ENCODE assay signal across 27 mouse cellular contexts in the genomic region with DNA sequence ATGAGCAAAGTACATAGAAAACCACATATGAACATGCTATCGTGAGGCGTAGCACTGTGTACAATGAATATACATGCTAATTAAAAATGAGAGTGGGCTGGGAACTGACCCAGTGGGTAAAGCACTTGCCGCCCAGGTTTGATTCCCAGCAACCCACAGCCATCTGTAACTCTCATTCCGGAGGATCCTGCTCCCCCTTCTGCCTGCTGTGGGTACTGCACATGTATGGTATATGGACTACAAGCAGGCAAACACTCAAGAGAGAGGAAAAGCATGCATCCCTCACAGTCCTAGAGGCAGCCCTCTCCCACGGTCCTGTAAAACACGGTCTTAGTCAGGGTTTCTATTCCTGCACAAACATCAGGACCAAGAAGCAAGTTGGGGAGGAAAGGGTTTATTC.
DNase-seq lines count a peak whose midpoint lies in the region; ATAC-seq and TF ChIP-seq lines count a peak whose summit lies in the region.
"Had no signal": no experiment of that assay in that cellular context is flagged by ENCODE, and none has a peak within 500 bp of the region (broad histone marks: within the 10 kb centered on the region; RNA-seq: fewer than 3 reads in every experiment).

No protein-coding gene starts in this region.

- DNase-seq in layer of hippocampus, adult 2 months (ENCODE audit: low spot score in 2 of 2): no peak
- no peak for DNase-seq in layer of hippocampus, postnatal 14 days (ENCODE audit: low spot score in 2 of 2)
- DNase-seq in lung, postnatal 0 days (ENCODE audit: low spot score): no peak
- no peak for DNase-seq in lung, postnatal 14 days
- peak; percentile 51 for DNase-seq in ES-E14 (ENCODE audit: low read depth, low spot score)
- DNase-seq in brain, embryonic 14.5 days (ENCODE audit: low read depth): no peak
- DNase-seq in gastrocnemius, adult 8-10 months (ENCODE audit: low spot score in 2 of 2): no peak
- DNase-seq: adrenal gland, adult 2 months; B cell, adult 2 months; cerebellum, adult 18-20 months; cerebellum, postnatal 14 days; gastrocnemius, postnatal 10 days; kidney, adult 9 months; kidney, postnatal 14 days; layer of hippocampus, postnatal 36 days; lung, adult 18-20 months; lung, postnatal 4 days; right cerebral cortex, adult 18-20 months; right cerebral cortex, postnatal 4 days; thymus, adult 18-20 months; thymus, postnatal 36 days had no signal

- H3K36me3 ChIP-seq in lung, postnatal 0 days (ENCODE audit: insufficient read depth, low read length): no peaks in the 10 kb centered on the region
- no peaks in the 10 kb centered on the region for H3K36me3 ChIP-seq in ES-E14 (ENCODE audit: control insufficient read depth, insufficient read depth, low read length, poor library complexity, severe bottlenecking)
- H3K36me3 ChIP-seq: embryonic facial prominence, embryonic 12.5 days; hindbrain, embryonic 15.5 days; limb, embryonic 13.5 days; midbrain, embryonic 12.5 days; neural tube, embryonic 15.5 days had no signal

- H3K4me1 ChIP-seq in lung, postnatal 0 days (ENCODE audit: insufficient read depth, low read depth, low read length): no peaks in the 10 kb centered on the region
- peaks cover 0 to 3% of the 10 kb centered on the region in 2 experiments; a peak in 1 of 4 replicates for H3K4me1 ChIP-seq in ES-E14 (ENCODE audit: control insufficient read depth in 2 of 2, insufficient read depth in 2 of 2, low read length in 2 of 2, poor library complexity in 1 of 2)
- H3K4me1 ChIP-seq: hindbrain, embryonic 15.5 days had no signal

- no peaks in the 10 kb centered on the region; the same call in 1 of the 2 replicates for H3K9me3 ChIP-seq in lung, postnatal 0 days (ENCODE audit: low read length)
- no peaks in the 10 kb centered on the region for H3K9me3 ChIP-seq in ES-E14 (ENCODE audit: control insufficient read depth, insufficient read depth, low read depth, low read length)
- H3K9me3 ChIP-seq: embryonic facial prominence, embryonic 12.5 days; hindbrain, embryonic 15.5 days; midbrain, embryonic 12.5 days had no signal

- no peak for TF ChIP-seq POLR2A in brain, embryonic 14.5 days (IDR thresholded peaks at IDR 0.05; ENCODE audit: borderline replicate concordance, extremely low read depth, insufficient read depth, insufficient read length, poor library complexity, severe bottlenecking)

- no peak overlapping the region for H3K9ac ChIP-seq in lung, postnatal 0 days (replicated peaks; ENCODE audit: low read depth)
- H3K9ac ChIP-seq in ES-E14 (ENCODE audit: insufficient read depth, low read depth, low read length, poor library complexity, severe bottlenecking): no peak overlapping the region
- H3K9ac ChIP-seq: embryonic facial prominence, embryonic 12.5 days; hindbrain, embryonic 15.5 days; limb, embryonic 13.5 days; midbrain, embryonic 12.5 days; neural tube, embryonic 15.5 days had no signal

- no peaks in the 10 kb centered on the region for H3K27me3 ChIP-seq in lung, postnatal 0 days (replicated peaks; ENCODE audit: insufficient read depth, low read length)
- H3K27me3 ChIP-seq: CH12.LX; embryonic facial prominence, embryonic 12.5 days; hindbrain, embryonic 15.5 days; limb, embryonic 13.5 days; midbrain, embryonic 12.5 days; neural tube, embryonic 15.5 days had no signal

- TF ChIP-seq CTCF in layer of hippocampus, adult 2 months (conservative IDR thresholded peaks at IDR 0.05): peak; percentile 36
- peak; percentile 16; the same call in 1 of the 2 replicates for TF ChIP-seq CTCF in lung, postnatal 0 days (IDR thresholded peaks at IDR 0.05)
- TF ChIP-seq CTCF in brain, embryonic 14.5 days (IDR thresholded peaks at IDR 0.05; ENCODE audit: borderline replicate concordance, extremely low read depth, insufficient read depth, insufficient read length): peak; percentile 24; the same call in 1 of the 2 replicates

- H3K27ac ChIP-seq in layer of hippocampus, adult 2 months: no peak overlapping the region
- no peak overlapping the region for H3K27ac ChIP-seq in lung, postnatal 0 days (ENCODE audit: low read length)
- no peak overlapping the region for H3K27ac ChIP-seq in ES-E14 (ENCODE audit: insufficient read depth, low read depth, low read length, poor library complexity, severe bottlenecking)
- H3K27ac ChIP-seq: embryonic facial prominence, embryonic 12.5 days; hindbrain, embryonic 15.5 days; limb, embryonic 13.5 days; midbrain, embryonic 12.5 days; neural tube, embryonic 15.5 days had no signal

- in situ Hi-C loops in ES-E14 (cut with MboI; ENCODE audit: low sequenced_read_pairs in 2 of 2, unreplicated experiment in 2 of 2): no loop called here

- TF ChIP-seq EP300 in lung, postnatal 0 days (IDR thresholded peaks at IDR 0.05): no peak

- WGBS in lung, postnatal 0 days: 90% methylated on average over 6 of the region's 6 CpGs

- no peak for ATAC-seq in lung, postnatal 0 days

- no peak overlapping the region for H3K4me2 ChIP-seq in lung, postnatal 0 days (replicated peaks; ENCODE audit: low read depth, low read length)
- H3K4me2 ChIP-seq: embryonic facial prominence, embryonic 12.5 days; hindbrain, embryonic 15.5 days; limb, embryonic 13.5 days; midbrain, embryonic 12.5 days; neural tube, embryonic 15.5 days had no signal

- H3K4me3 ChIP-seq in layer of hippocampus, adult 2 months: no peak overlapping the region
- H3K4me3 ChIP-seq in lung, postnatal 0 days (ENCODE audit: low read depth, low read length): no peak overlapping the region
- H3K4me3 ChIP-seq in ES-E14 (ENCODE audit: insufficient read depth in 1 of 2, low read depth in 1 of 2, low read length in 2 of 2, poor library complexity in 1 of 2, severe bottlenecking in 1 of 2): no peak overlapping the region
- H3K4me3 ChIP-seq: embryonic facial prominence, embryonic 12.5 days; hindbrain, embryonic 15.5 days; limb, embryonic 13.5 days; midbrain, embryonic 12.5 days; neural tube, embryonic 15.5 days had no signal

TF ChIP-seq in ES-E14, 5 proteins besides CTCF, POLR2A, EP300 and RAD21:
- TF ChIP-seq MAFK (IDR thresholded peaks at IDR 0.05; ENCODE audit: insufficient read depth, low read depth, low read length) (no peak), ZC3H11A (IDR thresholded peaks at IDR 0.05; ENCODE audit: borderline replicate concordance, low read depth, low read length) (no peak), ZNF384 (IDR thresholded peaks at IDR 0.05; ENCODE audit: low read depth, low read length) (no peak), HCFC1 (IDR thresholded peaks at IDR 0.05; ENCODE audit: borderline replicate concordance, insufficient read depth, low read length) (no peak), CHD2 (IDR thresholded peaks at IDR 0.05; ENCODE audit: low read depth, low read length) (no peak)
TF ChIP-seq in ES-E14: peak in this region for 0.
